Mouse (Mus musculus) C2C12 (cell line): ENCODE results near the gene Xpnpep3. TPM values are rescaled to one million over a fixed set of nuclear protein-coding genes. Genes with fewer than 3 reads are reported as not detected.

Experiments used
- H3K27me3 ChIP-seq: one replicate; pipeline ENCODE4 v1.6.1; 2011; ENCODE audit not compliant: control insufficient read depth, insufficient read depth, insufficient read length
- H3K36me3 ChIP-seq: one replicate; pipeline ENCODE4 v1.6.1; 2011; ENCODE audit not compliant: control insufficient read depth, insufficient read depth
- H3K4me3 ChIP-seq: one replicate; pipeline ENCODE4 v1.5.1; 2011; ENCODE audit warnings: mild to moderate bottlenecking, control low read depth; ENCODE audit not compliant: poor library complexity, insufficient read depth, severe bottlenecking
- H3K79me2 ChIP-seq: one replicate; pipeline ENCODE4 v1.6.1; 2011; ENCODE audit not compliant: control insufficient read depth, insufficient read depth
- H3K79me3 ChIP-seq: one replicate; pipeline ENCODE4 v1.6.1; 2011; ENCODE audit warnings: low read depth, control low read depth
- H3ac ChIP-seq: one replicate; pipeline ENCODE3; 2011; ENCODE audit warnings: low read depth; ENCODE audit not compliant: control insufficient read depth, insufficient read length
- CEBPB ChIP-seq: IDR thresholded peaks from one replicate; pipeline ENCODE4 v1.6.1; 2011; ENCODE audit warnings: low read depth, mild to moderate bottlenecking, control low read depth, moderate library complexity
- CTCF ChIP-seq: IDR thresholded peaks from one replicate; pipeline ENCODE4 v1.5.1; 2011; ENCODE audit not compliant: control insufficient read depth, insufficient read depth, insufficient read length
- FOSL1 ChIP-seq: IDR thresholded peaks from one replicate; pipeline ENCODE4 v1.8.0; 2011; ENCODE audit warnings: mild to moderate bottlenecking, low read length; ENCODE audit not compliant: poor library complexity, insufficient read depth, severe bottlenecking
- MAX ChIP-seq: IDR thresholded peaks from one replicate; pipeline ENCODE4 v1.6.1; 2011; ENCODE audit warnings: mild to moderate bottlenecking, control low read depth
- MYOD1 ChIP-seq: IDR thresholded peaks from one replicate; pipeline ENCODE4 v1.6.1; 2011; ENCODE audit warnings: low read depth; ENCODE audit not compliant: control insufficient read depth, insufficient read length
- MYOG ChIP-seq: IDR thresholded peaks from one replicate; pipeline ENCODE4 v1.6.1; 2011; ENCODE audit not compliant: control insufficient read depth, insufficient read length; ENCODE audit errors: extremely low read depth
- USF1 ChIP-seq: IDR thresholded peaks from one replicate; pipeline ENCODE4 v1.6.1; 2011; ENCODE audit warnings: low read depth, mild to moderate bottlenecking, control low read depth, moderate library complexity
- polyA plus RNA-seq: library from polyadenylated mRNA; unstranded; fragments of >200 nt; fragmentation: generic; extraction: Trizol; gene quantifications from one replicate; pipeline ENCODE4 v1.2.1, GENCODE M21; 2012; ENCODE audit warnings: missing spikeins

Gene Xpnpep3
- polyA plus RNA-seq, 1 experiment, result 7.4 TPM

DNA sequence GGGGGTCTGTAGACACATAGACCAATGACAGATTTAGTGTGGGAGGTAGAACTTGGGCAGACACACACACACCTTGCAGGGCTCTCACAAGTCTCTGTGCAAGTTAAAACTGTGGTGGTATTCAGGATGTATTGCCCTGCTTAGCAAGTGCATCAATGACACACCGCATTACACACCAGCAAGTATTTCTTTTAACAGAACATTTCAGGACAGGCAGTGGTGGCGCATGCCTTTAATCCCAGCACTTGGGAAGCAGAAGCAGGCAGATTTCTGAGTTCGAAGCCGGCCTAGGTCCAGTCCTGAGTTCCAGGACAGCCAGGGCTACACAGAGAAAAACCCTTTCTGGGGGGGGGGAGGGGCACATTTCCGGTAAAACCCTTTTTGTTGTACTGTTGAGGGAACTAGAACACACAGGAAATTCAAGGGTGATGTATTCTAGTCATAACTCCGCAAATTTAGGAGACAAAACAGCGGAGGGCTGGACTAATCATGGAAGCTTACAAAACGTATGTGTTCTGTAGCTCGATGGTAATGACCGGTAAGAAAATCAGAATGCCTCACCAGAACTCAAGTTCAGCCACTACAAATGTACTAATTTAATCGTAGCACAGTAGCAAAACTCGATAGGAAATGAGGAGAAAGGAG lies 65.2 kb downstream of the Xpnpep3 start:
- Histone ChIP-seq H3K27me3 (no peaks in the 10 kb centered on the region), H3K36me3 (peaks cover 19% of the 10 kb centered on the region), H3K4me3 (peak overlapping the region; percentile 53), H3K79me3 (peaks cover 29% of the 10 kb centered on the region), H3K79me2 (peaks cover 36% of the 10 kb centered on the region), H3ac (peak overlapping the region; percentile 88)
- TF ChIP-seq MYOD1 (no peak), MYOG (no peak), FOSL1 (no peak), USF1 (no peak), CEBPB (no peak), MAX (no peak), CTCF (no peak)

DNA sequence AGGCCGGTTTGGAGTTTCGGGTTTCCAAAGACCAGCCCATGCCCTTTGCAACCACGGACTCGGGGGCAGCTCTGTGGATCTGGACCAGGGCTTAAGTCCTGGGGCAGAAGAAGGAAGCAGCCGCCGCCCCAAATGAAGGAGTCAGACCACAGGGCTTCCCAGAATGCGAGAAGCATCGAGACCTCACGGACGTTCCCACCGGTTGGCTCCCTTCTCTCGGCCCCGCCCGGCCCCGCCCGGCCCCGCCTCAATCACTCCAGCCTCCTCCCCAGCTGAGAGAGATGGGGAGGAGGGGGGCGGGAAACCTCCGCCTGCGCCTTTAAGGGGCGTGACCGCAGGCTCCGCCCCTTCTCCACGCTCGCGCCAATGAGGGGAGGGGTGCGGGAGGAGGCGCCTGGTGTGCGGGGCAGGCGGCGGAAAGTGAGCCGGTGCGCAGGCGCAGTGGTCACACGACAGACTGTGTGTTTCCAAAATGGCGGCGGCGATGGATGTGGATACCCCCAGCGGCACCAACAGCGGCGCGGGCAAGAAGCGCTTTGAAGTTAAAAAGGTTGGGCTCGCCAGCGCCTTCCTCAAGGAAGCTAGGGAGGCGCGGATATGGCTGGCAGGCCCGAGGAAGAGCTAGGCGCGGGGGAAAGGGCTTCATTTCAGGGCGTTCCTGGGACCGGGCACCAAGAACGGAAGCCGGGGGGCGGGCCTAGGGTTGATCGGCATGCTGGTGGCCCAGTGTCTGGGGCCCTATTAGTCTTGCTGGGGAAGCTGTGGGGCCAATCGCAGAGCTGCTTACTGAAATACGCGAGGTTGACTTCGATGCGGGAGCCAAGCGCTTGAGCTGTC lies 66.2 kb downstream of the Xpnpep3 start, which contains the start of gene Rbx1:
Gene Rbx1, plus strand, starts transcription at position 396 of the 837 bp plus-strand sequence.
- Histone ChIP-seq H3K27me3 (no peaks in the 10 kb centered on the region), H3ac (peak within 1 kb of the TSS; percentile 88), H3K36me3 (peaks cover 26% of the 10 kb centered on the region), H3K79me3 (peaks cover 29% of the 10 kb centered on the region), H3K4me3 (peak within 1 kb of the TSS; percentile 88), H3K79me2 (peaks cover 43% of the 10 kb centered on the region)
- TF ChIP-seq MAX (peak; percentile 66), USF1 (peak; percentile 44), CEBPB (no peak)

DNA sequence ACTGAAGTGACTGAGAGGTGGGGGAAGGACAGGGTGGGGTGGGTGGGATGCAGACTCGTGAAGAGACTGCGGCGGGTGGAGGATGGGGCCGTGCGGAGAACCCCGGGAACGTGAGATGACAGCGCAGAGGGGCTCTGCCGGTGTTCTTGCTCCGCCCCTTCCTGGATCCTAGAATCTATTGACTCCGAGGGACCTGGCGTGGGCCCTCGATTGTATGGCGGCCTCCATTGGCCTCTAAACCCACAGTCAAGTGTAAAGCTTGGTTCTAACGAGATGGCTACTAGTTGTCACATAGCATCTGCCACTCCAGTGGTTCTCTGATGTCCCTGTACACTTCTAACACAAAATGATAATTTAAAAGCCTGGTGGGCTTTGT lies 66.8 kb downstream of the Xpnpep3 start:
- no peak for TF ChIP-seq CEBPB
- TF ChIP-seq FOSL1, result no peak
- TF ChIP-seq CTCF, result no peak
- TF ChIP-seq MYOD1, result no peak
- no peak for TF ChIP-seq MYOG
- no peak for TF ChIP-seq USF1
- TF ChIP-seq MAX, result no peak

DNA sequence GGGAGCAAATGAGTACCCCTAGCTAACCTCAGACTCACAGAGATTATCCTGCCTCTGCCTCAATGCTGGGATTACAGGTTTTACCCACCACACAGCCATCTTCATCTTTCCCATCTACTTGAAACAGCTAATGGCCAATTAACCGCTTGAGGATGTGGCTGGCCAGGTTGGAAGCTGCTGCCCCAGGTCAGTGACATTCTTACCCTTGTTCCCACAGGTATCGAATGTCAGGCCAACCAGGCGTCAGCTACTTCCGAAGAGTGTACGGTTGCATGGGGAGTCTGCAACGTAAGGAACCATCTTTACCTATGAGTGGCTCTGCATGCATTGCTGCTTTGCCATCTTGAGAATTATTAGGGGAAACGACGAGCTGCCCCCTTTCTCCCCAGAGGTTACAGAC lies 70.8 kb downstream of the Xpnpep3 start:
- Histone ChIP-seq H3K4me3 (no peak overlapping the region), H3K79me2 (peaks cover 51% of the 10 kb centered on the region), H3K27me3 (no peaks in the 10 kb centered on the region), H3K79me3 (peaks cover 29% of the 10 kb centered on the region), H3ac (no peak overlapping the region), H3K36me3 (peaks cover 72% of the 10 kb centered on the region)
- TF ChIP-seq CTCF (no peak), MYOD1 (no peak)

More for the DNA sequence above, 66.8 kb downstream of the Xpnpep3 start:
- H3K4me3 ChIP-seq, result peak overlapping the region; percentile 88
- peaks cover 29% of the 10 kb centered on the region for H3K79me3 ChIP-seq
- peaks cover 32% of the 10 kb centered on the region for H3K36me3 ChIP-seq
- H3ac ChIP-seq, result peak overlapping the region; percentile 57
- H3K27me3 ChIP-seq, result no peaks in the 10 kb centered on the region
- peaks cover 43% of the 10 kb centered on the region for H3K79me2 ChIP-seq

DNA sequence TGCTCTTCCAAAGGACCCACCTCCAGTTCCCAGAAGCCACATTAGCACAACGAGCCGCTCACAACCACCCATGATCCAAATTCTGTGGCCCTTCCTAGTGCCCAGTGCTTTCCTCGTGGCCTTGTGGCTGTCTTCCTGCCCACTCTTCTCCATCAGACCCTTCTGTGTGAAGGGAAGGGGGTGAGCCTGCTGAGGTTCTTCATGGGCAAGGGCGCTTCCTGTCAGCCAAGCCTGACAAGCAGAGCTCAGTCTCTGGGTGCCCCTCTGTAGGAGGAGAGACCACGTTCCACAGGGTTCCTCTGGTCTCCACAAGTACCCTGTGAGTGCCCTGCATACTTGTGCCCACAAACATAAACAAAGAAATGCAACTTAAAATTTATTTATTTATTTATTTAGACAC lies 72.3 kb downstream of the Xpnpep3 start:
- Histone ChIP-seq H3K79me3 (peaks cover 23% of the 10 kb centered on the region), H3K79me2 (peaks cover 44% of the 10 kb centered on the region), H3K27me3 (no peaks in the 10 kb centered on the region), H3K4me3 (no peak overlapping the region), H3ac (no peak overlapping the region), H3K36me3 (peaks cover 76% of the 10 kb centered on the region)
- no peak for TF ChIP-seq CTCF
- TF ChIP-seq MYOG, result no peak
- TF ChIP-seq USF1, result no peak
- no peak for TF ChIP-seq CEBPB
- TF ChIP-seq FOSL1, result no peak
- TF ChIP-seq MAX, result no peak
- no peak for TF ChIP-seq MYOD1

DNA sequence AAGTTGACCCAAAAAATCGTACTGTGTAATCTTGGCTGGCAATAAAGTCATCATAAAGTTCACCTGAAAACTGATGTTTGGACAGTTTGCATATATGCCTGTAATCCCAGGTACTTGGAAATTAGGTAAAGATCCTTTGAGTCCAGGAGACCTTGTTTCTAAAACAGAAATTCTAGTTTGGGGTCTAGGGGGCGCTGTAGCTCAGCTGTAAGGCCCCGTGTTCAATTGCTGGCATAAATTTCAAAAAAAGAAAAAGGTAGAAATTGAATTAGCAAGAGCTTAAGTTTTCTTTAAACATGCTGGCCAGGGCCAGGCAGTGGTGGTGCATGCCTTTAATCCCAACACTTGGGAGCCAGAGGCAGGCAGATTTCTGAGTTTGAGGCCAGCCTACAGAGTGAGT lies 75.7 kb downstream of the Xpnpep3 start:
- no peak overlapping the region for H3ac ChIP-seq
- H3K27me3 ChIP-seq, result no peaks in the 10 kb centered on the region
- H3K79me2 ChIP-seq, result peaks cover 13% of the 10 kb centered on the region
- H3K36me3 ChIP-seq, result peaks cover 55% of the 10 kb centered on the region
- no peak overlapping the region for H3K4me3 ChIP-seq
- H3K79me3 ChIP-seq, result no peaks in the 10 kb centered on the region
- TF ChIP-seq MYOG (no peak), MAX (no peak), USF1 (no peak), CEBPB (no peak), CTCF (no peak), FOSL1 (no peak), MYOD1 (no peak)
